Mouse (Mus musculus): ENCODE data around the gene Kcnj14.

- TF ChIP-seq POLR2A (IDR thresholded peaks at IDR 0.05; ENCODE audit: insufficient read depth, low read depth, low read length) (no peak), CTCF (IDR thresholded peaks at IDR 0.05; ENCODE audit: insufficient read depth, low read depth, low read length) (no peak)
Measured at GRCm38 (mm10) chr7:45814841-45815240, 9.7 kb downstream of the Kcnj14 start.
